8 mouse cellular contexts compared by ENCODE assay signal in the genomic region with DNA sequence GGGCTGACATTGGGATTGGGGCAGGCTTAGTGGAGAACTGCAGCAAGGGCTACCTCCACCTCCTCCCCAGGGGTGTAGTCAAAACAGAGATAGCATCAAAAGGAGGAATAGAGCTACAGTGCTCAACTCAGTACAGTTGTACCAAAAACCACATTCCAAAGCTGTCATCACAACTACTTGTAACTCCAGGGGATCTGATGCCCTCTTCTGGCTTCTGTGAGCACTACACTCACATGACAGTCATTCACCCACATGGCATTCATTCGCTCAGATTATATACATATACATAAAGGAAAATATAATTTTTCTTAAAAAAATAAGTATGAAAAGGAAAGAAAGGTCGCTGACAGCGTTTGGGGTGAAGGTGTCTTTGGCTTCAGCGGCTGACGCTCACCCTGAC. TPM values are rescaled to one million over a fixed set of nuclear protein-coding genes. Genes with fewer than 3 reads are reported as not detected.
A peak's percentile ranks its signal among the peaks of the same experiment; 100 is the strongest.
DNase-seq lines count a peak whose midpoint lies in the region; ATAC-seq and TF ChIP-seq lines count a peak whose summit lies in the region.

No protein-coding gene starts in this region.

- no peak overlapping the region for H3K27ac ChIP-seq in intestine, postnatal 0 days (ENCODE audit: low read depth, low read length)
- no peak overlapping the region for H3K27ac ChIP-seq in intestine, embryonic 16.5 days (ENCODE audit: low read length)
- peak overlapping the region; percentile 89 for H3K27ac ChIP-seq in forebrain, embryonic 14.5 days (ENCODE audit: low read depth, low read length)
- peak overlapping the region; percentile 78 for H3K27ac ChIP-seq in neural tube, embryonic 14.5 days (ENCODE audit: low read depth, low read length)

- DNase-seq in B cell, adult 2 months, result peak; percentile 19 to 26
- DNase-seq in brain, adult 2 months (ENCODE audit: low read depth, low spot score), result peak; percentile 69
- peak; percentile 76 for DNase-seq in forebrain, embryonic 14.5 days (ENCODE audit: low spot score)
- DNase-seq in kidney, postnatal 36 days, result peak; percentile 35 to 71
- DNase-seq in gastrocnemius, postnatal 10 days, result no peak

- H3K9ac ChIP-seq in intestine, postnatal 0 days (ENCODE audit: low read depth, low read length), result no peak overlapping the region
- no peak overlapping the region for H3K9ac ChIP-seq in intestine, embryonic 16.5 days (ENCODE audit: low read depth, low read length)
- H3K9ac ChIP-seq in forebrain, embryonic 14.5 days (ENCODE audit: low read length), result no peak overlapping the region
- no peak overlapping the region for H3K9ac ChIP-seq in neural tube, embryonic 14.5 days (replicated peaks; ENCODE audit: low read depth, low read length)

- no peak overlapping the region for H3K4me2 ChIP-seq in intestine, postnatal 0 days (replicated peaks; ENCODE audit: low read depth)
- no peak overlapping the region for H3K4me2 ChIP-seq in intestine, embryonic 16.5 days (ENCODE audit: low read depth, low read length)
- H3K4me2 ChIP-seq in forebrain, embryonic 14.5 days (ENCODE audit: low read length), result peak overlapping the region; percentile 32
- no peak overlapping the region; the same call in 1 of the 2 replicates for H3K4me2 ChIP-seq in neural tube, embryonic 14.5 days (ENCODE audit: low read depth, low read length)

- TF ChIP-seq CTCF in intestine, postnatal 0 days (IDR thresholded peaks at IDR 0.05; ENCODE audit: low read depth), result peak; percentile 66

- ATAC-seq in intestine, postnatal 0 days, result no peak
- no peak for ATAC-seq in intestine, embryonic 16.5 days
- ATAC-seq in forebrain, embryonic 14.5 days, result peak; percentile 38
- ATAC-seq in neural tube, embryonic 14.5 days (ENCODE audit: low read depth), result peak; percentile 9; the same call in 1 of the 2 replicates

- WGBS in intestine, postnatal 0 days, result 64% methylated on average over 5 of the region's 5 CpGs
- 68% methylated on average over 5 of the region's 5 CpGs for WGBS in intestine, embryonic 16.5 days
- WGBS in forebrain, embryonic 14.5 days, result 67% methylated on average over 5 of the region's 5 CpGs
- 50% methylated on average over 5 of the region's 5 CpGs for WGBS in neural tube, embryonic 14.5 days

- H3K4me3 ChIP-seq in intestine, postnatal 0 days (ENCODE audit: low read depth, low read length), result no peak overlapping the region
- H3K4me3 ChIP-seq in intestine, embryonic 16.5 days (ENCODE audit: low read length), result no peak overlapping the region
- no peak overlapping the region for H3K4me3 ChIP-seq in forebrain, embryonic 14.5 days (ENCODE audit: low read depth, low read length)
- no peak overlapping the region for H3K4me3 ChIP-seq in neural tube, embryonic 14.5 days (ENCODE audit: low read depth, low read length)

- no peaks in the 10 kb centered on the region for H3K36me3 ChIP-seq in intestine, postnatal 0 days (ENCODE audit: control insufficient read depth, insufficient read depth)
- H3K36me3 ChIP-seq in intestine, embryonic 16.5 days (ENCODE audit: control insufficient read depth, insufficient read depth, low read length), result no peaks in the 10 kb centered on the region
- no peaks in the 10 kb centered on the region for H3K36me3 ChIP-seq in forebrain, embryonic 14.5 days (ENCODE audit: control insufficient read depth, insufficient read depth, low read length)
- no peaks in the 10 kb centered on the region for H3K36me3 ChIP-seq in neural tube, embryonic 14.5 days (ENCODE audit: control insufficient read depth, insufficient read depth, low read length)

- H3K27me3 ChIP-seq in intestine, postnatal 0 days (replicated peaks; ENCODE audit: control insufficient read depth, insufficient read depth, low read length), result no peaks in the 10 kb centered on the region
- H3K27me3 ChIP-seq in intestine, embryonic 16.5 days (replicated peaks; ENCODE audit: control insufficient read depth, insufficient read depth, low read length), result no peaks in the 10 kb centered on the region
- H3K27me3 ChIP-seq in forebrain, embryonic 14.5 days (replicated peaks; ENCODE audit: control insufficient read depth, insufficient read depth, low read length), result no peaks in the 10 kb centered on the region
- no peaks in the 10 kb centered on the region for H3K27me3 ChIP-seq in neural tube, embryonic 14.5 days (ENCODE audit: control insufficient read depth, insufficient read depth, low read length)

- no peaks in the 10 kb centered on the region for H3K9me3 ChIP-seq in intestine, postnatal 0 days (ENCODE audit: control insufficient read depth)
- H3K9me3 ChIP-seq in intestine, embryonic 16.5 days (ENCODE audit: control insufficient read depth, low read length), result no peaks in the 10 kb centered on the region
- no peaks in the 10 kb centered on the region for H3K9me3 ChIP-seq in forebrain, embryonic 14.5 days (replicated peaks; ENCODE audit: control insufficient read depth, low read length)
- no peaks in the 10 kb centered on the region for H3K9me3 ChIP-seq in neural tube, embryonic 14.5 days (ENCODE audit: control insufficient read depth, low read length)

- H3K4me1 ChIP-seq in intestine, postnatal 0 days (replicated peaks; ENCODE audit: control insufficient read depth, insufficient read depth, low read length), result no peaks in the 10 kb centered on the region; the same call in 1 of the 2 replicates
- peaks cover 10% of the 10 kb centered on the region; the same call in 1 of the 2 replicates for H3K4me1 ChIP-seq in intestine, embryonic 16.5 days (ENCODE audit: control insufficient read depth, insufficient read depth, low read length)
- H3K4me1 ChIP-seq in forebrain, embryonic 14.5 days (ENCODE audit: control insufficient read depth, insufficient read depth, low read length), result peaks cover 31% of the 10 kb centered on the region
- peaks cover 31% of the 10 kb centered on the region for H3K4me1 ChIP-seq in neural tube, embryonic 14.5 days (ENCODE audit: control insufficient read depth, insufficient read depth, low read length)

RNA-seq across cellular contexts. Expression of gene Rimkla, which starts 32.1 kb away (rescaled TPM):
- 0.35 TPM in 2 replicates for polyA plus RNA-seq in intestine, postnatal 0 days (2015; fragmentation: Nextera tagmentation; extraction: Ambion mirVana)
- 0.62 and 0.73 TPM in 2 replicates for polyA plus RNA-seq in intestine, embryonic 16.5 days (2015; fragmentation: Nextera tagmentation; extraction: Ambion mirVana)
- polyA plus RNA-seq in forebrain, embryonic 14.5 days (2014; fragmentation: Nextera tagmentation; extraction: Ambion mirVana), result 17.7 and 22.3 TPM in 2 replicates
- 33.4 and 37.7 TPM in 2 replicates for polyA plus RNA-seq in neural tube, embryonic 14.5 days (2014; fragmentation: Nextera tagmentation; extraction: Ambion mirVana)
- under 1 TPM; 0.41 to 0.47 TPM for total RNA-seq in gastrocnemius, postnatal 10 days (2021)

RNA-seq across cellular contexts. Expression of gene Zmynd12, which starts 37.7 kb away (rescaled TPM):
- 0.52 and 0.59 TPM in 2 replicates for polyA plus RNA-seq in intestine, postnatal 0 days (2015; fragmentation: Nextera tagmentation; extraction: Ambion mirVana)
- polyA plus RNA-seq in intestine, embryonic 16.5 days (2015; fragmentation: Nextera tagmentation; extraction: Ambion mirVana), result 0.99 and 1.2 TPM in 2 replicates
- 0.30 and 0.38 TPM in 2 replicates for polyA plus RNA-seq in forebrain, embryonic 14.5 days (2014; fragmentation: Nextera tagmentation; extraction: Ambion mirVana)
- polyA plus RNA-seq in neural tube, embryonic 14.5 days (2014; fragmentation: Nextera tagmentation; extraction: Ambion mirVana), result 0.32 TPM in 1 of 2 replicates, not detected in the other
- total RNA-seq in gastrocnemius, postnatal 10 days (2021), result not detected

RNA-seq across cellular contexts. Expression of gene Ppcs, which starts 38.1 kb away (rescaled TPM):
- polyA plus RNA-seq in intestine, postnatal 0 days (2015; fragmentation: Nextera tagmentation; extraction: Ambion mirVana), result 83.9 and 92.5 TPM in 2 replicates
- polyA plus RNA-seq in intestine, embryonic 16.5 days (2015; fragmentation: Nextera tagmentation; extraction: Ambion mirVana), result 51.4 and 52.3 TPM in 2 replicates
- polyA plus RNA-seq in forebrain, embryonic 14.5 days (2014; fragmentation: Nextera tagmentation; extraction: Ambion mirVana), result 17.1 and 23.0 TPM in 2 replicates
- 22.4 and 27.6 TPM in 2 replicates for polyA plus RNA-seq in neural tube, embryonic 14.5 days (2014; fragmentation: Nextera tagmentation; extraction: Ambion mirVana)
- 1 to 10 TPM; 3.8 to 5.5 TPM for total RNA-seq in gastrocnemius, postnatal 10 days (2021)

RNA-seq across cellular contexts. Expression of gene Ccdc30, which starts 45.0 kb away (rescaled TPM):
- 0.64 and 1.3 TPM in 2 replicates for polyA plus RNA-seq in intestine, postnatal 0 days (2015; fragmentation: Nextera tagmentation; extraction: Ambion mirVana)
- 2.7 and 2.8 TPM in 2 replicates for polyA plus RNA-seq in intestine, embryonic 16.5 days (2015; fragmentation: Nextera tagmentation; extraction: Ambion mirVana)
- 14.0 and 14.4 TPM in 2 replicates for polyA plus RNA-seq in forebrain, embryonic 14.5 days (2014; fragmentation: Nextera tagmentation; extraction: Ambion mirVana)
- 24.9 and 26.6 TPM in 2 replicates for polyA plus RNA-seq in neural tube, embryonic 14.5 days (2014; fragmentation: Nextera tagmentation; extraction: Ambion mirVana)
- total RNA-seq in gastrocnemius, postnatal 10 days (2021), result under 1 TPM; 0.21 to 0.56 TPM

Comparison
In these comparisons a context has a peak if more than half of its experiments do, and no peak if none do; other contexts are left out.
1. ATAC-seq: peak in forebrain, embryonic 14.5 days (single experiment) and neural tube, embryonic 14.5 days (single experiment); none in intestine, postnatal 0 days (single experiment) and intestine, embryonic 16.5 days (single experiment).
2. H3K27ac ChIP-seq: peak in forebrain, embryonic 14.5 days (single experiment) and neural tube, embryonic 14.5 days (single experiment); none in intestine, postnatal 0 days (single experiment) and intestine, embryonic 16.5 days (single experiment).
3. RNA of gene Rimkla, which starts 32.1 kb away (polyA plus RNA-seq): 33.4 to 37.7 TPM in neural tube, embryonic 14.5 days and 17.7 to 22.3 TPM in forebrain, embryonic 14.5 days; 0.62 to 0.73 TPM in intestine, embryonic 16.5 days and 0.35 TPM in intestine, postnatal 0 days; every median in the first group is over 10 times any median in the second.